Mouse (Mus musculus) MN1 (cell line): Measurements from ENCODE around the gene Tsc1.

Experiments used
- DNase-seq: peaks from one replicate; pipeline ENCODE4 v3.0.0-alpha.2; 2016; ENCODE audit warnings: low spot score

Gene Tsc1

GRCm38 (mm10) chr2:28616358-28616757 lies 24.7 kb upstream of the Tsc1 start:
- DNase-seq: no peak

DNA sequence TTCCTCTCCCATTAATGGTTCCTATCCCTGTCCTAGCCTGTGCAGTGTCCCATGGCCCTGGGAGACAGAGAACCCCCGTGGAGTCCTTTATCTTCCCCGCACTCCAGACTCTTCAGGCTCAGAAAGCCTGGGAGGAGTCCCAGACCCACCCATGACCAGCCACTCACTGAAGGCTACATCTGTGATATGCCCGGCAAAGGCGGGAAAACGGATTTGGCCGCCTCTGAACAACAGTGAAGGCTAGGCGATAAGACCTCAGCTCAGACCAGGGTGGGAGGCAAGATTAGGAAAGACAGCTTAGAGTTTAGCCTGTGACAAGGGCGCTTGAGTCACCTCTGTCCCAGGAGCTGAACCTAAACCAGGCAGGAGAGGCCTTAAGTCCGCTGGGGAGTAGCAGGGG lies 24.2 kb upstream of the Tsc1 start:
- no peak for DNase-seq

GRCm38 (mm10) chr2:28617498-28618486 lies 23.2 kb upstream of the Tsc1 start:
- no peak for DNase-seq

DNA sequence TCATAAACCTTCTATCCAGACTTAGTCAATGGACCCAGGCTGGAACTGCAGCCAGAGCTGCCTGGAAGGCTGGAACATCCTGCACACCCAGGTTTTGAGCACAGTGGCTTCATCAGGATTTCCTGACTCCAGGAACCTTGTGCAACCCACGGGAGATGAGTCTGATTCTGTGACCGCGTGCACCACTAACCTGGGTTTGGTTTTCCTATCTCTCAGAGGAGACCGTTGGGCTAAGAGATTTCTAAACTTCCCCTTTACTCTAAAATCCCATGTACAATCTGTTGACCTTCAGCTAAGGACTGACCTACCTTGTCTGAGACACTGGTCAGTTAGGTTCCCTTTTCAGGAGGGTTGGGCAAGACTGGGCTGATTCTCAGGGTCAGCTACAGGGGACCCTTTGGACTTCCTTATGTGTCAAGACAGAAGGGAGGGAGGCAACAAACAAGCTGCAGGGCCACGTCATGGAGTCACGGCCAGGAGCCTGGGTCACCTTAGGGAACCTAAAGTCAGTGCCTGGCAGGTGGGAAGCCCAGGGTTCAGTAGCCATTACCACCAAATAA lies 22.2 kb upstream of the Tsc1 start:
- DNase-seq: no peak

DNA sequence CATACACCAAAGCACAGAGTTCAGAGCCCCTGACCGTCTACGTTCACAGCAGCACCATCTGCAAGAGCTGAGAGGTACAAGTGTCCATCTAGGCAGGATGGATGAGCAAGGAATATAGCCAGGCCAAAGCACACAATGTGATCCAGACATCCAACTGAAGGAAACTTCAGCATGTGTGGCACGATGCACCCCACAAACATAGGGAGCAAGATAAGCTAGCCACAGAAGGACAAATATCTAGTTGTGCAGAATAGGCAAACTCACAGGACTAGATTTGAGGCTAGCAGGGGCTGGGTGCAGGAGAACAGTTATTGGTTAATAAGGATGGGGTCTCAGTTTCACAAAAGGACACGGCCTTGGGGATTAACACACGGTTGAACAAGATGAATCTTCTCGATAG lies 21.7 kb upstream of the Tsc1 start:
- DNase-seq: no peak

- DNase-seq: no peak
Observed at GRCm38 (mm10) chr2:28620522-28620921, 20.5 kb upstream of the Tsc1 start.

DNA sequence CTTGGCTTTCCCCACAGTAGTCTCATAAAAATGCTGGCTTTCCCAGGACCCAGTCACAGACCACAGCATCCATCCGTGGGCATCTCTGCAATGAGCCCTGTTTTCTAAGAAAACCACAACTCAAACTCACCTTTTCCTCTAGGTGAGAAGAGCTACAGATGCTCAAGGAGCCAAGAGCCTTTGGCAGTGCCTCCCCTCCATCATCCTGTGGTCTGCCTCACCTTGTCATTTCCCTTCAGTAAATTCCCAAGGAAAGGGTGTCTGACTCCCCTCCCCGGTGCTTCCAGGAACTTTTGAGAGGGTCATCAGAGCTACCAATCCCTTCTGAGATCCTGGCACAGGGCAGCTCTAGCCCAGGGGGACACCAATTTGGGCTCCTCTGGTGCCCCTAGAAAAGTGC lies 19.9 kb upstream of the Tsc1 start:
- DNase-seq: no peak

DNA sequence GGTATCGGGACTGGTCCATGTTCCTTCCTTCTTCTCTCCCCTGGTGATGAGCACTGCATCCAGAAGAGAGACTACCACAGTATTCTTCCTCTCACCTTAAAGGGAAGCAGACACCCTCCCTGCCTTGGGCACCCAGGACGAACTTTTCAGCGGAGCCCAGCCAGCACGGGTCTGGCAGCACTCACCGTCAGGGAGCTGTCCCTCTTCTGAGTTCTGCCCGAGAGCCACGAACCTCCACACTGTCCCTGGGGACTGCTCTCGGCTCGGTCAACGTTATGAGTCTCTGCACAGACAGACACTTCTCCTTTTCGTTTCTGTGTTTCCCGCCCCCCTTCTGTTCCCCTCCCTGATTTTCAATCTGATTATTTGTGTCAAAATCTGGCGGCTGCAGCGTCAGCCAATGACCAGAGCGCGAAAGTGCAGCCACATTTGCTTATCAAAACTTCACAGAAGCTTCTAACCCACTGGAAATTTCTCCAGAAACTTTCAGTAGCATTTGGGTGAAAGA lies 19.3 kb upstream of the Tsc1 start, which contains the start of gene Gfi1b:
Gene Gfi1b, minus strand, starts transcription at position 319 of the 508 bp plus-strand sequence.
- DNase-seq: no peak

- peak; percentile 44 for DNase-seq
Observed at GRCm38 (mm10) chr2:28622521-28623124, 18.4 kb upstream of the Tsc1 start.

DNA sequence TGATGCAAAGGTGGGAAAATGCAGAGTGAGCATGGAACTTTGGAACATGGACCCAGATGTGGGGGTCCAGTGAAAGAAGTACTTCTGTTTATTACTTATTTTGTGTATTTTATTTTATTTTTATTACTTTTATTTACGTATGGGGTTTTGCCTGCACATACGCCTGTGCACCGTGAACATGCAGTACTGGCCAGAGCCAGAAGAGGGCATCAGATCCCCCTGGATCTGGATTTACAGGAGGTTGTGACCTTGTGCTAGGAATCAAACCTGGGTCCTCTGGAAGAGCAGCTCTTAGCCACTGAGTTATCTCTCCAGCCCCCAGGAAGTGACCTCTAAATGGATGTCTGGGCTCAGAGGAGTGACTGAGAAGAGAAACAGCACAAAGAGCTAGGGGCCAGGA lies 16.2 kb upstream of the Tsc1 start:
- DNase-seq: no peak

DNA sequence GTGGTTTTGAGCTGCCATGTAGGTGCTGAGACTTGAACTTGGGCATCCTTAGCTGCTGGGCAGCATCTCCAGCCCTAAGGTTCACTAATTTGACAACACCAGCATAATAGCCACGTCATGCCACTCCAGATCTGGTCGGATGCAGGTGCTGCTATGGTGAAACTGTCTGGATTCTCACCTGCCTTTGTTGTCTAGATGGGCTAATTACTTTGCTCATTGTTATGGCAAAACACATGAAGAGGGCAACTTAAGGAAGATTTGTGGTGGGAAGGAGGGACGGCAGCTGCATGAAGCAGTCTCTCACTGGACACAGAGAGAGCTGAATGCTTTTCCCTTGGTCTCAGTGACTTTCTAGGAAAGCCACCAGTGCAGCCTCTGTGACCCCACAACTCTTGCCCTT lies 15.0 kb upstream of the Tsc1 start:
- DNase-seq: no peak

- DNase-seq: no peak
Observed at GRCm38 (mm10) chr2:28628053-28628452, 13.0 kb upstream of the Tsc1 start.

GRCm38 (mm10) chr2:28629911-28630381 lies 11.1 kb upstream of the Tsc1 start:
- no peak for DNase-seq

- no peak for DNase-seq
Observed at GRCm38 (mm10) chr2:28632626-28633025, 8.4 kb upstream of the Tsc1 start.

- DNase-seq: no peak
Observed at GRCm38 (mm10) chr2:28633136-28633535, 7.9 kb upstream of the Tsc1 start.

- no peak for DNase-seq
Observed at GRCm38 (mm10) chr2:28635199-28635598, 5.8 kb upstream of the Tsc1 start.

DNA sequence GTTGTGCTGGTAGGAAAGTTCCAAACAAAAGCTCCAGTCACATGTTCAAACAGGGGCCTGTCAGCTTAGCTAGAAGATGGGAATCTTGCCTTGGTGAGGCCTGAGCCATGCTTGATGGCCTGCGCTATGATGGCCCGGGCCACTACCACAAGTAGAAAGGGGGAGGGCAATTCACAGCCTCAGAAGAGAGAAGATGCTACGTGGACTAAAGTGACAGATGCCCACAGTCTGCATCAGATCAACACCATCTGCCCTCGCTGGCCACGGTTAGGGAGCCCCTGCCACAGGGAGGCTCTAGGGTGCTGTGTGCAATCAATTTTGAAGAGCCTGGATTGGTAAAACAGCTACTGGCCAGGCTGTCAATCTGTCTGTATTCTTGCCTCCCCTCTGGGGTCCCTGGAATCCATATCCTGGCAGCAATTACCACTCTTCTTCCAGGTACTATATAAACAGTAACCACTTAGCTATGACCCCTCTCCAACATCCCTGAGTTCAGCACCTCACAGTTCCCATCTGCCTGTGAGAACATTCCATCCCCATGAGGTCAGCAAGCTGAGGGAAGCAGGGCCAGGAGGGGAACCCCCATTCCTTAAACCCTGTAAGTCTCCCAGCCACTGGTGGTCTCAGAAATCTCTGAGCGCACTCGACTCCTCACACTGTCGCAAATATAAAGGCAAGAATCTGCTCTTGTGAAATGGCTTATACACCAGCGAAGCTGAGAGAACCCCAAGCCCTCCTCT lies 3.8 kb upstream of the Tsc1 start:
- no peak for DNase-seq

- DNase-seq: no peak
Observed at GRCm38 (mm10) chr2:28638352-28638751, 2.7 kb upstream of the Tsc1 start.

- peak; percentile 23 for DNase-seq
Observed at GRCm38 (mm10) chr2:28638886-28639285, 2.1 kb upstream of the Tsc1 start.

DNA sequence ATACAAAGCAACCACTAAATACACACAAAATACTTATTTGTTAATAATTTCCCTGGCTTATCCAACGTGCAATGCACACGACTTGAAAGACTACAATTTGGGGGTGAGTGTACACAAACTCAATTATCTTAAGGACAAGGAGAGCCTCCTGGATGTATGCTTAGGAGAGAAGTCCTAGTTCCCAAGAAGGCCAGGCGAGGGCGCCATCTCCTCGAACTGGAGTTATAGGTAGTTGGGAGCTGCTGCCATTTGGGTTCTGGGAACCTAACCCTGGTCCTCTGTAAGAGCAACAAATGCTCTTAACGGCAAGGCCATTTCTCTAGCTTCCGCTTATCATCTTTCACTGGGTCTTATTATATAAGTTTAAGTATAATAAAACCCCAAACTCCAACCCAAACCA lies 1.2 kb upstream of the Tsc1 start:
- peak; percentile 23 for DNase-seq

- peak; percentile 31 for DNase-seq
Observed at GRCm38 (mm10) chr2:28641435-28641941, 460 bp downstream of the Tsc1 start.

DNA sequence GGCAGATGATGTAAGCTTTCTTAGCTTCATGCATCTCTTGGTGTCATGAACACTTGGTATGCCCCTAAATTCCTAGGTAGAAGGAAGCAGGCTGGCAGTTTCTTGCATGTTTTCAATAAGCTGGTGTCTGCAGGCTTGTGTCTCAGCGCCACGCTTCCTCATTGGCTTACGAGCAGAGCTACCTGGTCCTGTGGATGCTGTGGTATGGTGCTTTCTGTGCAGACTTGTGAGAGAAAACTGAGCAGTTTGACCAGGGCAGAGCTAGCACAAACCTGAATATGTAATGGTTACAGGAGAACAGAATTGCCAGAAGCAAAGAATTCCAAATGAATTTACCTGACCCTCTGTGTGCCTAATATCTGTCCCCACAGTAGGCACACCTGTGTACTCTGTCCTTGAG lies 2.1 kb downstream of the Tsc1 start:
- DNase-seq: no peak
